Mouse (Mus musculus): ENCODE data around the gene Cacna1h.

Cacna1h gene

GRCm38 (mm10) chr17:25408302-25408999 is 25.1 kb downstream of the Cacna1h start:
- DNase-seq (ENCODE audit: low read depth) = no peak

- DNase-seq (ENCODE audit: low read depth) = no peak
Observed at GRCm38 (mm10) chr17:25407352-25407751, 26.2 kb downstream of the Cacna1h start.

- no peak for DNase-seq (ENCODE audit: low read depth)
Observed at GRCm38 (mm10) chr17:25406011-25406441, 27.6 kb downstream of the Cacna1h start.

- DNase-seq (ENCODE audit: low read depth) = no peak
Observed at GRCm38 (mm10) chr17:25405224-25405895, 28.2 kb downstream of the Cacna1h start.

- DNase-seq (ENCODE audit: low read depth) = no peak
Observed at GRCm38 (mm10) chr17:25404190-25404589, 29.4 kb downstream of the Cacna1h start.

GRCm38 (mm10) chr17:25402224-25402623 is 31.4 kb downstream of the Cacna1h start:
- no peak for DNase-seq (ENCODE audit: low read depth)

GRCm38 (mm10) chr17:25401491-25401890 is 32.1 kb downstream of the Cacna1h start:
- DNase-seq (ENCODE audit: low read depth) = no peak

- DNase-seq (ENCODE audit: low read depth) = peak; percentile 26
Observed at GRCm38 (mm10) chr17:25400443-25400842, 33.1 kb downstream of the Cacna1h start.

GRCm38 (mm10) chr17:25398520-25398838 is 35.1 kb downstream of the Cacna1h start:
- DNase-seq (ENCODE audit: low read depth) = no peak

- DNase-seq (ENCODE audit: low read depth) = peak; percentile 59
Observed at GRCm38 (mm10) chr17:25397804-25398519, 35.6 kb downstream of the Cacna1h start.

GRCm38 (mm10) chr17:25394526-25394925 is 39.1 kb downstream of the Cacna1h start:
- DNase-seq (ENCODE audit: low read depth) = no peak

GRCm38 (mm10) chr17:25374011-25374410 is 59.6 kb downstream of the Cacna1h start:
- no peak for DNase-seq (ENCODE audit: low read depth)

GRCm38 (mm10) chr17:25372491-25372890 is 61.1 kb downstream of the Cacna1h start:
- no peak for DNase-seq (ENCODE audit: low read depth)

GRCm38 (mm10) chr17:25368973-25369372 is 64.6 kb downstream of the Cacna1h start, which contains the start of gene Tpsg1:
Gene Tpsg1, plus strand, starts transcription at chr17:25369273.
- no peak for DNase-seq (ENCODE audit: low read depth)

- no peak for DNase-seq (ENCODE audit: low read depth)
Observed at GRCm38 (mm10) chr17:25366005-25366404, 67.6 kb downstream of the Cacna1h start, which contains the start of gene Tpsb2. Gene Tpsb2, plus strand, starts transcription at chr17:25366305.

GRCm38 (mm10) chr17:25363726-25364125 is 69.9 kb downstream of the Cacna1h start:
- DNase-seq (ENCODE audit: low read depth) = peak; percentile 13

- DNase-seq (ENCODE audit: low read depth) = no peak
Observed at GRCm38 (mm10) chr17:25361291-25361690, 72.3 kb downstream of the Cacna1h start.

- DNase-seq (ENCODE audit: low read depth) = no peak
Observed at GRCm38 (mm10) chr17:25345462-25345861, 88.1 kb downstream of the Cacna1h start, which contains the start of gene Tpsab1. Gene Tpsab1, minus strand, starts transcription at chr17:25345562.

GRCm38 (mm10) chr17:25341490-25341889 is 92.1 kb downstream of the Cacna1h start:
- DNase-seq (ENCODE audit: low read depth) = no peak

GRCm38 (mm10) chr17:25340003-25340402 is 93.6 kb downstream of the Cacna1h start:
- no peak for DNase-seq (ENCODE audit: low read depth)

GRCm38 (mm10) chr17:25338218-25338617 is 95.4 kb downstream of the Cacna1h start:
- DNase-seq (ENCODE audit: low read depth) = no peak

- DNase-seq (ENCODE audit: low read depth) = peak; percentile 47
Observed at GRCm38 (mm10) chr17:25333943-25334342, 99.6 kb downstream of the Cacna1h start.

GRCm38 (mm10) chr17:25332321-25332720 is 101.3 kb downstream of the Cacna1h start:
- no peak for DNase-seq (ENCODE audit: low read depth)

Data from c-Kit-positive CD71-negative TER-119-negative erythroid progenitor cells, embryonic 14.5 days (primary cell).